In genomic region chr19:12427605-12428004, GRCm38 (mm10) we compare ENCODE assay signal across 20 mouse cellular contexts. TPM values are rescaled to one million over a fixed set of nuclear protein-coding genes. Genes with fewer than 3 reads are reported as not detected.
ATAC-seq and TF ChIP-seq lines count a peak whose summit lies in the region.
"Had no signal": no experiment of that assay in that cellular context is flagged by ENCODE, and none has a peak within 500 bp of the region (broad histone marks: within the 10 kb centered on the region; RNA-seq: fewer than 3 reads in every experiment).

Pfpl (plus strand) TSS chr19:12427905.

- no peak within 1 kb of the TSS for H3K4me3 ChIP-seq in myocyte

- no peak for TF ChIP-seq POLR2A in myocyte (IDR thresholded peaks at IDR 0.05; ENCODE audit: insufficient read length, low read depth)

- H3K79me2 ChIP-seq in myocyte (ENCODE audit: control insufficient read depth, insufficient read depth), result no peaks in the 10 kb centered on the region

- H3ac ChIP-seq in myocyte (ENCODE audit: control insufficient read depth, insufficient read length), result no peak within 1 kb of the TSS

- no peaks in the 10 kb centered on the region for H3K27me3 ChIP-seq in myocyte (ENCODE audit: control insufficient read depth, insufficient read depth, insufficient read length)
- H3K27me3 ChIP-seq: CH12.LX had no signal

- no peaks in the 10 kb centered on the region for H3K36me3 ChIP-seq in myocyte (ENCODE audit: control insufficient read depth, insufficient read depth)
- H3K36me3 ChIP-seq: G1E had no signal

- ATAC-seq in megakaryocyte-erythroid progenitor cell, adult 5-6 weeks (replicated peaks; ENCODE audit: low FRiP score, low TSS enrichment, poor library complexity, severe bottlenecking), result no peak
- ATAC-seq: activated CD4-positive, CD25-positive, alpha-beta regulatory T cell, adult 4 months; CD4-positive, CD25-positive, alpha-beta regulatory T cell, adult 4 months; Patski had no signal

- peak within 1 kb of the TSS; percentile 39 for H3K4me2 ChIP-seq in myocyte (ENCODE audit: low read depth)

TF ChIP-seq in myocyte, 11 proteins besides CTCF, POLR2A, EP300 and RAD21:
- TF ChIP-seq MYOD1 (IDR thresholded peaks at IDR 0.05; ENCODE audit: control insufficient read depth in 1 of 3, insufficient read length in 2 of 3, low read depth in 2 of 3), result no peak
- no peak for TF ChIP-seq E2F4 (IDR thresholded peaks at IDR 0.05; ENCODE audit: insufficient read depth)
- no peak for TF ChIP-seq MAX (IDR thresholded peaks at IDR 0.05; ENCODE audit: low read depth)
- no peak for TF ChIP-seq USF1 (IDR thresholded peaks at IDR 0.05; ENCODE audit: low read depth)
- no peak for TF ChIP-seq MYOG (IDR thresholded peaks at IDR 0.05; ENCODE audit: control insufficient read depth in 1 of 3, insufficient read depth in 1 of 3, insufficient read length in 2 of 3, low read depth in 2 of 3)
- TF ChIP-seq SRF (IDR thresholded peaks at IDR 0.05; ENCODE audit: control insufficient read depth, insufficient read length, low read depth), result no peak
- no peak for TF ChIP-seq REST (IDR thresholded peaks at IDR 0.05; ENCODE audit: insufficient read depth, insufficient read length)
TF ChIP-seq in myocyte: peak in this region for 0.

RNA-seq across cellular contexts. Expression of gene Pfpl, which starts in this region (rescaled TPM):
- 0.02 TPM for polyA plus RNA-seq in myocyte (2012; fragmentation: generic; extraction: Trizol)
- not detected in 2 replicates for total RNA-seq in megakaryocyte-erythroid progenitor cell, adult 5-6 weeks (2014; fragmentation: Nextera tagmentation)
- total RNA-seq in megakaryocyte-erythroid progenitor cell, adult 5-6 weeks (2017), result not detected in 2 replicates
- total RNA-seq: adrenal gland, adult 18-20 months; adrenal gland, adult 2 months; adrenal gland, adult 8-10 months; adrenal gland, postnatal 10 days; adrenal gland, postnatal 14 days; adrenal gland, postnatal 25 days; adrenal gland, postnatal 36 days; adrenal gland, postnatal 4 days; CH12.LX; ES-E14; MEL had no signal
- polyA plus RNA-seq: adrenal gland, adult 2 months; brain, embryonic 14.5 days; C2C12; CD4-positive, CD25-positive, alpha-beta regulatory T cell, adult 4 months; cerebellum, adult 2 months; G1E; Patski had no signal
